Mouse (Mus musculus) retina, adult 2 months (tissue): ENCODE data around the gene Gipc2.
"Not testable (repeated sequence)": the region's sequence is repeated elsewhere in the genome, so short reads cannot be mapped to it uniquely, and the experiment has no call there.

Experiments used
- DNase-seq: peaks from one replicate; pipeline ENCODE4 v3.0.0-alpha.2; 2012; ENCODE audit warnings: low read depth, low spot score

Gene Gipc2

DNA sequence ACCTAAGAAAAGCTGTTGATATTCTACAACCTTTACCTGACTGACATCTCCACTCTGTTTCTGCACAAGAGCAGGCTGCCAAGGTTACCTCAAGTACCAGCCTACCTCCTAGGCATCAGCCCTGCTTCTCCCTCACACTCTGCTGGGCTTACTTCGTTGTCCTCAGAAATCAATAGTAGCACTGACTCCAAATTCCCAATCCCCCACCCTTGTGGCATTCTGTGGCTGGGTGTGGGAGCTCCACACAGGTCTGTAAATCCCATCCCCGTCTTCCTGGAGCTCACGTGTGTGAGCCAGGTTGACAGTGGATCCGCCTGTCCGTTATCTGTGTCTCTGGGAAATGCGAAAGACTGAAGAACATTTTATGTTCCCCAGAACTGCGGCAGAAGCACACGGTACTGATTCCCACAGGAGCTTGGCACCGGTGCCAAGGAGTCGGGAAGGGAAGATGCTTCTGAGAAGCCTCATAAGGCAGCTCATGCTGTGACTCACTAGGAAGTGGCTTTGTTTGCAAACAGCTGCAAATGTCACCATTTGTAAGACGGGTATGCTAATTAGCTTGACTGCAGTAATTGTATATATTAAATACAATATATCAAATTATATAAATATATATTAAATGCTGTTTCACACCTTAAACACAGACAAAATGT, 10.6 kb downstream of the Gipc2 start:
- no peak for DNase-seq

DNA sequence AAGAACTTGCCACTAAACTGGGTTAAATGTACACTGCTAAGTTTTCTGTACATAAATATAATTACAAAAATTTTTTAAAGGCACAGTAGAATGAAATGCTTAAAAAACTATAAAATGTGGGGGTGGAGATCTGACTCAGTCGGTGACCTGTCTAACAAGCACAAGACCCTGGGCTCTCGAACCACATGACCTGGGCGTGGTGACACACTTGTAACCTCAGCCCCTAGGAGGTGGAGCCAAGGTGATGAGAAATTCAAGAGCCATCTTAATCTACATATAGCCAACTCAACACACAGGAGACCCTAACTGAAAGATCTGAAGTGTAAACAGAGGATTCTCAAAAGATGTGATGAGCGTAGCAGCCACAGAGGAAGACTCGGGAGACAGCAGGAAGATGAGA, 11.9 kb downstream of the Gipc2 start:
- no peak for DNase-seq

DNA sequence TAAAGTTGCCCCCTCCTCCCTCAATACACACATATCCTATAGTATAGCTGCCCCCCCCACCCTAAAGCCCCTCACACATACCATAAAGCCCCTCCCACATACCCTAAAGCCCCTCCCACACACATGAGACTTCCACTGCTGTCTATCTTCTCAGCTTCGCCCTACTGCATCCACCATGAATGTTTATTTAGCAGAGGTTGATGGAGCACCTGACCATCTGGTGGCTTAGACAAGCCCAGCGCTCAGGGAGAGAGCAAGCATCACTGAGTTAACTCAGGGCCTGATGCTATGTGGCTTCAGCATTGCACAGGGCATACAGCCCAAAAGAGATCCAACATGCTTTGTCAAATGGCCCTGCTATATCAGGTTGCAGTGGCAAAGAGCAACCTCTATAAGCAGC, 12.9 kb downstream of the Gipc2 start:
- DNase-seq = no peak

DNA sequence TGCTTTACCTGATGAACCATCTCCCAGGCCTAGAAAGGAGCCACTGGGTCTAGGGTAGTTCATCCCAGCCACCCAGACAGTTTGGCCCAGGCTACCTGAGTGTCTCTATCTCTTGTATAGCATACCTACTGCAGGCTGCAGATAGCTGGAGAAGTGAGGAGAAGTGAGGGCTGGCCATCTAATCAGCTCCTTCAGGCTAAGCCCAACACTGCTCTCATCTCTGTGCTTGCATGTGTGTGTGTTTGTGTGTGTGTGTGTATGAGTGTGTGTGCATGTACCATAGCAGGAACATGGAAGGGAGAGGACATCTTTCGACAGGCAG, 13.6 kb downstream of the Gipc2 start:
- no peak for DNase-seq

DNA sequence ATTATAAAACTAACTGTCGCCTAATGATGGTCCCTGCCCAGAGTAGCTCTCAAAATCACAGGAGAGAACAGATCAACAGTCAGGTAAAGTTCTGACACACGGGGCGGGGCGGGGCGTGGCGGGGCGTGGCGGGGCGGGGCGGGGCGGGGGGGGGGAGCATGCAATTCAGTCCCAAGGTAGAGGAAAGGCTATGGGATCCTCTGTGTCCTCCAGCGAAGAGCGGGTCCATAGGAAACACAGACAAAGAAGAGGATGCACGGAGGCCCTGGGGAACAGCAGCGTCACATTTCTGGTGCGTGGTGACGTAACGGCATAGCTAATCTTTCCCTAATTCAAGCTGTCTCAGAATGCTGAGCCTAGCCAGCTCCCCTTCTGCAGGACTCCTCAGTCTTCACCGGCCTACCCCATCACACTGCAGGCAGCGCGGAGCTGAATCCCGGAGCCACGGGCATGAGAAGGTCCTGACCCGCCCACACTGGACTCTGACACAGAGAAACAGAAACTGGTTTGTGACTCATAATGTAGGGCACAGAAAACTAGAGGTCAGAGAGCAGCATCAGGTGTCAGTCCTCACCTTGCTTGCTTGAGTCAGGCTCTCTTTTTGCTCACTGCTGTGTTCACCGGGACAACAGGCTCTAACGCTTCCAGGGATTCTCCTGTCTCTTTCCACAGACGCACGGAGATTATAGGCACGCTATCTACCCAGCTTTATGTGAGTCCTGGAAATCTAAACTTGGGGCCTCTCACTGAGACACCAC, 14.1 kb downstream of the Gipc2 start:
- no peak for DNase-seq

DNA sequence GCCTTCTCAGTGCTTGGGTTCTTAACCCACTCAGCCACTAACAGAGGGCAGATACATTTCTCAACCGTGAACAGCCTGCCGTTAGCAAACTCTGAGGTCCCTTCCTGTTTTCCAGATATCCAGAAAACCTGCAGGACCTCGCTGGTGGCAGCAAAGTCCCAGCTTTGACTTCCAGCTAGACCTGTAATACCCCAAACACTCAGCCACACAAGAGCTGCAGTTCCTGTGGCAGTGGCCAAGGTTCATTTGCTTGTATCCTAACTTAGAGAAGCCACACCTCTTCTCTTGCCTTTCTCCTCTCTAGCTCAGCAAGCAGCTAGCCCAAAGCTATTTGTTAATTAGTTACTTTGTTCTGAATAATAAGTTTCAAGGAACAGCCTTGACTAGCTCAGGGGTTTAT, 16.2 kb downstream of the Gipc2 start:
- DNase-seq = no peak

DNA sequence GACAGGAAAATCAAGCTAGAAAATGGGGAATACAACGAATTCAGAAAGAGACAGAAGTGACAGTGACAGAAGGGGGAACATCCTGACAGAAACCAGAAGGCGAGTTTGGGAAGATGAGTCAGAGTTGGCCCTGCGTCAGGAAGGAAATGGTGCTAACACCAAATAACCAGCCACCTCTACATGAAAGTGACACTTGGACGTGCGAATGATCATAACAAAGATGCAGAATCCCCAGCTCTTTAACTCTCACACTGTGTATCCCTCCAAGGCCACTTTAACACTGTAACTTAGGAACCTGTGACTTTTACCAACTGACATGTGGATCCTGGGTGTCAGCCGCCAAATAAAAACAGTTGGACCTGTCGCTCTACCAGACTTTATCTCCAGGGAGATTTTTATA, 16.6 kb downstream of the Gipc2 start:
- DNase-seq = no peak

DNA sequence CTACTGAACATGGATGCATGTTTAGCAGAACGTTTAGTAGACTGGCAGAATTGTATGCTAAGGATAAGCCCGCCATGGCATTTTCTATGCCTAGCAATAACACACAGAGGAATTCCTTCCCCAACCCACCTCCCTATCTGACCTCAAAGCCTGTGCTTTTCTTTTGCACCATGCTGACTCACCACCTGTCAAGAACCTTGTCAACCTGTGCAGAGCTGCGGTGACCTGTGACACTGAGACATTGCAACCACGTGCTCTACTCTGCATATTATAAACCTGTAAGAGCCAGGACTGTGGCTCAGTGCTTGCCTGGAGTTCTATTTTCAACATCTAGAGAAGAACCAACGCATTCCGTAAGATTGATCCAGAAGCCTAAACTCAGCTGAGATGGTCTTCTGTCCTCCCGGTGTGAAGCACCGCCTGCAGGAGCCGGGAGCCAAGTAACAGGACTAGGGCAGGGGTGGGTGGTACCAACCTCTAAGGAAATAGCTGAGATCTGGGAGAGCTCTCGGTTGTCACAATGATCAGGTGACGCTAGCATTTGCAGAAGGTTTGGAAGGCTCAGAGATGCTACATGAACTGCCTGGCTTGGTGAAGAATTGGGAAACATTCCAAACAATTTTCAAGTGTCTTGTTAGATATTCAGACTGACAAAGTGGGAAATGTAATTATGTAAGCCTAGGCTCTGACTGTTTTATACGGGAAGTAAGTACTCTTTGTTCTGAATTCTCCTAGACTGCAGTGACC, 18.8 kb downstream of the Gipc2 start:
- DNase-seq = no peak

DNA sequence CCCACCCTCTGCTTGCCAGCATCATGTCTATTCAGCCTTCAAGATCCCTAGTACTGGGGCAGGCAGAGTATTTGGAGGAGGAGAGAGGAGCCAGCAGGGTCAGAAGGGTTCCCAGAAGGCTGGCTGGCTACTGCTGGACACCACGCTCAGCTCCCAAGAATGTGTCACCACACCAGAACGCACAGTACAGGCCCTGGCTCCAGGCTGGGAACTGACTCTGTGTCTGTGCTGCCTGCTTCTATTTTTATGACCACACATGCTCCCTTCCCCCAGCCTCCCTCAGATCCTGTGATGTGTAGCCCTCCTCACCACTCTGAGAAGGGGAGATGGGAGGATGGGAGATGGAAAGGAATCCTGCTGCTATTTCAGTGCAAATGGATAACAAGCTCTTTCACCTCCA, 20.8 kb downstream of the Gipc2 start:
- DNase-seq = no peak

DNA sequence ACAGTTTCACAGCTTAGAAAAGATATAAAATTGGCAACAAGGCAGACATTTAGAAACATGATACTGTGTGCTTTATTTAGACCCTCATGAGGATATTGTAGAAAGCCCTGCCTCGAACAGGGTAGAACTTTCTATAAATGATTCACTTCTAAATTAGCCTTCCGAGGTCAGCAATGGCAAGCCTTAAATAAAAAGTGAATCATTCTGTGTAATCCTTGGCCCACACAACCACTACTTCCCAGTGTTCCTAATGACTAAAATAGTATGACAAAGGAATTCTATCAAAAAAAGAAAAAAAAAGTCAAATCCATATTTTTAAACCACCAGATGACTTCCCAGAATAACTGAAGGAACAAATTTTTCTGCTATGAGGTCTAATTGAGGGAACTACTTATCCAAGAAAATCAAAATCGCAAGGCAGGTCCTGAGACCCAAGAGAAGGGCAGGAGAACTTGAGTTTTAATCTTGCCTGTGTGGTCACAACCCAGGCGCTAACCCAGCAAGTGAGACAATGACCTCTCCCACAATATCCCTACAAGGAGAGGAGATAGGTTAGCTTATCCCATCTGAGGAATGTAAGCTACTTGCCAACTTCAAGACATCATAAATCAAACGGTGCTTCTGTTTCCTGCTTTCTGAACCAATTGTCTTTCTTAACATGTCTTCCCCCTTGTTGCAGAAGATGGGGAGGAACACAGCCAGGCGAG, 22.9 kb downstream of the Gipc2 start:
- no peak for DNase-seq

DNA sequence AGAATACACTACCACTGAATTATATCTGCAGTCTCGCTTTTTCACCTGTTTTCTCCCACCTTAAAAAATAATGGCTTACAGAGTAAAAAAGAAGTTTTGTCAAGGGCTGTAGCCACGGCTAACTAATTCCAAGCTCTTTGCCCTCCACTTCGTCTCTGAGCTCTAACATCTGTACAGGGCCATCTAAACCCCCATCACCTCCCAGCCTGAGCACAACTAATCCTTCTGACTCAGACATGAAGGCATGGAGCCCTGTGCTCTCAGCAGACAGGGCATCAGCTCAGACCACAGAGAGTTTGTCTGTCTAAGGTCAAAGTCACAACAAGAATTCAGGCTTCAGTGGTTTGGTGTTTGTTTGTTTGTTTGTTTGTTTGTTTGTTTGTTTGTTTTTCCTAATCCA, 23.9 kb downstream of the Gipc2 start:
- no peak for DNase-seq

DNA sequence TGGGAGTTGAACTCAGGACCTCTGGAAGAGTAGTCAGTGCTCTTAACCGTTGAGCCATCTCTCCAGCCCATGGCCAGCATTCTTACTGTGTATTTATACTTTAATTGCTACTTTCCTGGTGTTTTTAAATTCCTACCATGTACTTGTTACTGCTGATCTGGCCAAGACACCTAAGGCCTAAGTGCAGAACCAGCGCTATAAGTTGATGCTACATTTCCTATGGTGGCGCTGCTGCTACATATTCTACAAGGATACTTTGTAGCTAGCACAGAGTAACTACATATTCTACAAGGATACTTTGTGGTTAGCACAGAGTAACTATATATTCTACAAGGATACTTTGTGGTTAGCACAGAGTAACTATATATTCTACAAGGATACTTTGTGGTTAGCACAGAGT, 26.7 kb downstream of the Gipc2 start:
- not testable (repeated sequence) for DNase-seq

DNA sequence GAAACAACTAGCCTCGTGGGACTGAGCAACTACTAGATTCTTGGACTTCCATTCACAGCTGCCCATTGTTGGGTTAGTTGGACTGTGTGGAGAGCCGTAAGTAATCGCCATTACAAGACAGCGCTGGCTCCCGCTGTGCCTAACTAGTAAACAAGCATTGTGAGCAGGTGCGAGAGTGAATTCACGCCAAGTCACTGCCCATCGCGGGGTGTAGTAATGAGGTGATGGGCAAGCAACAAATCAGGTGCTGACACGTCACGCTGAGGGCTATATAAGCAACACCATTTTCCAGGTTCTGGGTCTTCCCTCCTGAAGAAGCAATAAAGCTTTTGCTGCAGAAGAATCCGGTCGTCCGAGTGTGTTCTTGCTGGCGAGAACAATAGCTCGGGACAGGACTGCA, 29.9 kb downstream of the Gipc2 start:
- DNase-seq = not testable (repeated sequence)

DNA sequence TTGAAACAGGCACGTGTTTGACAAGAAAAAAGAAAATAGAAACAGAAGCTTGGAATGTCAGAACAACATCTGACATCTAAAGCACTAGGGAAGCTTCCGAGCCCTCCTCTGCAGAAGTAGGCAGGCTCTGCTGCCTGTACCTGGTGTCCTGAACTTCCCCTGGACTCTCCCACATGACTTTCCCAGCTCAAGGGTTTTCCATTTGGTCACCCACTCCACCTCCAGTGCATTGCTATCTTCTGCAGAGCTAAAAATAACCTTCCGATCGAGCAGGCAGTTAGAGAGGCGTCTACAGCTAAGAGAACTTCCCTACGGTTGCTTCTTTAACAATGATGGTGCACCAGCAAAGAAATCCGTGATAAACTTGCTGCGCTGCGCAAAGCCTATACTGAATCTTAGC, 32.4 kb downstream of the Gipc2 start:
- no peak for DNase-seq

DNA sequence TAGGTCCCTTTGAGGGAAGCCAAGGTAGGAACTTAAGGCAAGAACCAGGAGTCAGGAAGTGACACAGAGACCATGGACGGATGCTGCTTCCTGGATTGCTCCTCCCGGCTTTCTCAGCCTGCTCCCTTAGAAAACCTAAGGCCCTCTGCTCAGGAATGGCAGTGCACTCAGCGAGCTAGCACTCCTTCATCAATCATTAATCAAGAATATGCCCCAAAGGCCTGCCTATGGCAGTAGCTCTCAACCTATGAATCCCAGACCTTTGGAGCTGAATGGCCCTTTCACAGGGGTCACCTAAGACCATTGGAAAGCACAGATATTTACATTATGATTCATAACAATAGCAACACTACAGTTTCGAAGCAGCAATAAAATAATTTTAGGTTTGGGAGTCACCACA, 35.1 kb downstream of the Gipc2 start:
- no peak for DNase-seq

DNA sequence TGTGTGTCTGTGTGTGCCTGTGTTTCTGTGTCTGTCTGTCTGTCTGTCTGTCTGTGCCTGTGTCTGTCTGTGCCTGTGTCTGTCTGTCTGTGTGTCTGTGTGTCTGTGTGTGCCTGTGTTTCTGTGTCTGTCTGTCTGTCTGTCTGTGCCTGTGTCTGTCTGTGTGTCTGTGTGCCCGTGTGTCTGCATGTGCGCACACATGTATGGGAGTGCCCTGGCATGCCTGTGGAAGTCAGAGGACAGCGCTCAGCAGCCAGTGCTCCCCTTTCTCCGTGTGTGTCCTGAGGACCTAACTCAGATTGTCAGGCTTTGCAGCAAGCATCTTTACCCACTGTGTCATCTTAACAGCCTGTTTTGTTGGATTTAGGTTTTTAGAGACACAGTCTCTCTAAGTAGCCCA, 36.6 kb downstream of the Gipc2 start:
- not testable (repeated sequence) for DNase-seq

DNA sequence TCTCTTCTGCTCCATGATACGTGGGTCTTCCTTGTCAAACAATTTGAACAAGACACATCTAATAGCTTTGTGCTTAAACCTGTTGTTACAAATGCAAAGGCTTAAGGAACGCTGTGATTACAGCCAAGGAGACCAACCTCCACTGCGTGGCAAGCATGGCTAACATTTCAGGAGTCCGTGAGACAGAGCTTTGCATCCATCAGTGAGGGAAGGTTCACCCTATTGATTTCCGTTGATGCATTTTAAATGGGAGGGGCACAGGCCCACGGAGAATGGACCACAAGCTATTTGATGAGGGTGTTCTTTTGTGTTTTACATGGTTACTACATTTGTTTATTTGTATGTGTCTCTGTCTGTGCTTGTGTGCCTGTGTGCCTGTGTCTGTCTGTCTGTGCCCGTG, 37.4 kb downstream of the Gipc2 start:
- DNase-seq = no peak

DNA sequence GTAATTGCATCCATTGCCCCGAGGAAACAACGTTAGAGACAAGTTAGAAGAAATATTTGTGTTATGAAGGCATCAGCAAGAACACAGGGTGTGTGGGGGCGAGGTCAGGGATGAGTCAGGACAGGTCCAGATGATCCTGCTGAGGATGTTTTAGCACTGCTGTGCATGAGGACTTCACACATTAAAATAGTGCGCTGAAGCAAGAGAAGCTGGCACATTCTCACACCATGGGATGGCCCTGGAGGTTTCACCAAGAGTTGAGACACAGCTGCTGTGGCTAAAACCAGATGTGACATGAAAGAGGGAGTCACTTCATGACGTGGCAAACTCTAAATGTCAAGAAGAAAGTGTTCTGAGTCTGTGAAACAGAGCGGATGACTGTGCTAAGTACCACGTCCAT, 38.9 kb downstream of the Gipc2 start:
- DNase-seq = no peak

DNA sequence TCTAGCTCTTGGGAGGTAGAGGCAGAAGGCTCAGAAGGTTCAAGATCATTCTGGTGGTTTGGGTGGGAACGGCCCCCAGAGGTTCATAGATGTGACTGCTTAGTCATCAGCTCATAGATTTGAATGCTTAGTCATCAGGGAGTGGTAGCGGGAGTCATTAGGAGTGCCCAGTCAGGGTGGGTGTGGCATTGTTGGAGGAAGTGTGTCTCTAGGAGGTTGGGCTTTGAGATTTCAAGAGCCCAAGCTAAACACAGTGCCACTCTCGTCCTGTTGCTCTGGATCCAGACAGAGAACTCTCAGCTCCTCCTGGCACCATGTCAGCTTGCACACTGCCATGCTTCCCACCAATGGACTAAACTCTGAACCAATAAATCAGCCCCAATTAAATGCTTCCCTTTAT, 43.3 kb downstream of the Gipc2 start:
- DNase-seq = no peak

DNA sequence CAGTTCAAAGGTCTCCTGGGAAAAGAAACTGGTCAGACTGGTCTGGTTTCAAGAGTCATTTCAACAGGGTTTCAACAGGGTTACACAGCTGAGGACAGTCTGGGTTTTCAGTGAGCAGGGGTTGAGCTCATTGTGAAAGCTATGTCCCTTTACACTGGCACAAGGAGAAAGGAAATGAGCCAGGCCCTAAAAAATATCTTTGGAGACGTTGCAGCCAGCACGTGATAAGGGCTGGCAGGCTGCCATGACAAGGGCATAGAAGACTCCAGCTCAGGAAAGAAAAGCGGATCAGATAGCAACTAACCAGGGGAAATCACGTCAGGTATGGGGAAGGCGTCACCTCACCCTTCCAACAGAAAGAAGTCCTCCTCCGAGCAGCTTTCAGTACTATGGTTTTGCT, 43.9 kb downstream of the Gipc2 start:
- no peak for DNase-seq

DNA sequence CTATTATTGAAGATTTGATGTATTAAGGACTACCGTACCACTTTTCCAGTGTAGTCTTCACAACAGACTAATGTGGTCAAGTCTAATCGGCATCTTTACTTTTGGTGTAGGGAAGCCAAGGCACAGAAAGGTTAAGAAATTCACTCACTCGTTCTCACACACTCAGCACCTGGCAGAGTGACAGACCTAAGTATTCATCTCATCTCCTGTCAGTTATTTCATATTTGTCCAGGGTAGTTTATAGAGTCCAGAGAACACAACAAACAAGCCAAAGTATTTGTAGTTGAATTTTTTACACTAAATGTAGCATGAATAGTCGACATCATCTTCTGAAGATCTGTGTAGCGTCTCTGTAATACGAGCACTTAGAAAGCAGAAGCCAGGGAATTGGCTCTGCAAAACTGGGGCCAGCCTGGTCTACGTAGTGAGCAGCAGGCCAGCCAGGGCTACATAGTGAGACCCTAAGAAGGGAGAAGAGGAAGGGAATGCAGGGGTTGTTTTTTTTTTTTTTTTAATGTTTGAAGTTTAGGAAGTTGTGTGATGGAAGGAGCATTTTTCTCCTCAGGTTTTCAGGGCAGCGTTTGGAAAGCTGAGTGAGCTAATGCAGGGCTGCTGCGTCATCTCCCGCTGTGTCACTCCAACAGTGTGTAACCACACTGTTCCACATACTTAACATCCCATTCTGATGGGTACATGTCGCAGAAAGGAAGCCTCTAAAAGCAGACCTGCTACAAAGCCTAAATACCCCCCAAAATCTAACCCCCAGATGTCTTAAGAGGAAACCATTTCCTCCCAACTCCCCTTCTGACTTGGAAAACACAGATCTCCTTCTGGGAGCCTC, 44.6 kb downstream of the Gipc2 start:
- DNase-seq = no peak

DNA sequence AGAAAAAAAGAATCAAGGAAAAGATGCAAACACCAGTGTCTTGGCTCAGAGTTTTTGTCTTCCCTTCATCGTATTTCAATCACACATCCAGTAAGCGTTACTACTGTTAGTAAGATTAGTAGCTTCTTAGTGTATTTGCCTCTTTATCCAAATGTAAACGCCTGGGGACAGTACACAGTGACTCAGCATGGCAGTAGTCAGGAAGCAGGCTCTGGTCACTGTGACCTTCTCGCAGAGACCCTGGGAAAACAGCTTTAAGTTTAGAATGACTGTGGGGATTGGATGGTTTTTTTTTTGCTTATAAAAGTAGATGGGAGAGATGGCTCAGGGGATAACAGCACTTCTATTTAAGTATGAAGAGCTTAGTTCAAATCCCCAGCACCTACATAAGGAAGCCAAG, 46.0 kb downstream of the Gipc2 start:
- no peak for DNase-seq
